Mouse (Mus musculus) left cerebral cortex, adult 6 months (tissue): ENCODE data around the gene Phldb3. TPM values are rescaled to one million over a fixed set of nuclear protein-coding genes. Genes with fewer than 3 reads are reported as not detected.

Source experiments
- long read RNA-seq, 2 experiments: library from polyadenylated mRNA; unstranded; transcript quantifications; one replicate each; pipeline ENCODE4 v2.0.0; 2019 to 2020
- polyA plus RNA-seq: library from polyadenylated mRNA; unstranded; fragments of <200 nt; fragmentation: Nextera tagmentation; gene quantifications from 2 replicates; pipeline ENCODE4 v1.2.3, GENCODE M21; 2021

Phldb3 gene
- polyA plus RNA-seq: not detected in 2 replicates
- long read RNA-seq, experiment 1, partial matches to known transcripts: 1 of 1 reads
- long read RNA-seq, experiment 1, other reads (novel, unspliced or antisense): 0 of 1 reads
- long read RNA-seq, experiment 2: 0 reads

GRCm38 (mm10) chr7:24610144-24610878 is at the start of gene Phldb3:
Gene Phldb3, plus strand, starts transcription at chr7:24610763.

DNA sequence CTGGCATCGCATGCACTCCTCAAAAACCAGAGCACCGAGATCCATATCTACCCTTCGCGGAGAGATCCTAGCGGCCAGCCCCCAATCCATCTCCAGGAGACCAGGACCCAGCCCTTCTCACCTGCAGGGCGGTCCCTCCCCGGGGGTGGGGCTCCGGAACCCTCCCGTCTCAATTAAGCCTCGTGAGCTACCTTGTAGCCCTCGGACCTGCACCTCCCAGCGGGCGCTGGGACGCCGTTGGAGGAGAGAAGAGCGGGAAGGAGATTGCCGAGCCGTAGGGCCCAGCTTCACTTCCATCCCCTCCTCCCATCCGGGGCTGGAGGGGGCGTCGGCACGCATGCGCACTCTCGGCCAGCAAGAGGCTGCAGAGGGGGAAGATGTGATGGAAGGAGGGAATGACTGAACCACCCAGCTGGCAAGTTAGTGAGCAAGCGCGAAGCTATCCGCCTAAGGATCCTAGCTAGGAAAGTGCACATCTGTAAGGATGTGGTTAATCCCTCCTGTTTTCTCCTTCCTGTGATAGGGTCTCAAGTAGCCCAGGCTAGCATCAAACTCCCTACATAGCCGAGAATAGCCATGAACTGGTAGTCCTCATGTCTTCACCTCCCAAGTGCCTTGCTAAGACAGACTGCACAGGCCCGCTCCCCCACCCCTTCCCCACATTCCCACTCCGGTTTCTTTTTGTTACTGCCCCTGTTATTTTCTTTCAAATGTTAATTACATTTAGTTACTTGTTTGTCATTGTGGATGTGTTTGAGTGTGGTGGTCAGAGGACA is 23.0 kb upstream of the Phldb3 start, which contains the start of the genes Ethe1 and Zfp575:
Ethe1 (plus strand) TSS at position 214 of the 776 bp plus-strand sequence.
Zfp575 (minus strand) TSS at position 312 of the 776 bp plus-strand sequence.

DNA sequence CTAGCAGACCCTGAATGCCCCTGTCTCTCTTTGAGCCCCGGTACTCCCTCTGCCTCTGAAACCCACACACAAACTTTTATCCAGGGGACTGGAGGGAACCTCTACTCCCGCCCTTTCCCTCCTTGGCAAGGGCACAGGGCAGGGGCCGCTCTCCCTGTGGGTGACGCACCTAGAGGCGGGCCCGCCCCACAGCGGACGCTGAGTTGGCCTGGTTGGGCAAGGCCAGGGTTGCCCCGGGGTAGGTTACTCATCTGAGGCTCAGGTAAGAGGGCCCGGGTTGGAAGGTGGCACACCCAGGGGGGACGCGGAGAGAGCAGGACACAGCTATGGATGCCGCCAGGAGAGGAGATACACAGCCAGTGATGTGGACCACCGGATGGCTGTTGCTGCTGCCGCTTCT is 25.7 kb downstream of the Phldb3 start, which contains the start of gene Lypd3:
Lypd3 (plus strand) TSS at position 287 of the 400 bp plus-strand sequence.

GRCm38 (mm10) chr7:24676575-24676974 is 66.0 kb downstream of the Phldb3 start, which contains the start of gene Tex101:
Gene Tex101, minus strand, starts transcription at chr7:24676675.

Other genes starting within 250 kb of the Phldb3 start
- gene Kcnn4, start 240.5 kb upstream of the Phldb3 start, polyA plus RNA-seq: 0.45 and 0.63 TPM in 2 replicates
- 15.3 and 22.7 TPM in 2 replicates for gene Smg9, start 211.1 kb upstream of the Phldb3 start, polyA plus RNA-seq
- 0.33 and 0.49 TPM in 2 replicates for gene Irgc1, start 158.5 kb upstream of the Phldb3 start, polyA plus RNA-seq
- gene Plaur, start 148.3 kb upstream of the Phldb3 start, polyA plus RNA-seq: 3.0 and 3.1 TPM in 2 replicates
- gene Cadm4, start 128.7 kb upstream of the Phldb3 start, polyA plus RNA-seq: 6.4 and 35.9 TPM in 2 replicates
- 108 and 111 TPM in 2 replicates for gene Zfp428, start 103.8 kb upstream of the Phldb3 start, polyA plus RNA-seq
- gene AC161166.1, start 98.3 kb upstream of the Phldb3 start, polyA plus RNA-seq: not detected in 2 replicates
- 11.2 and 13.6 TPM in 2 replicates for gene Irgq, start 80.1 kb upstream of the Phldb3 start, polyA plus RNA-seq
- not detected in 2 replicates for gene Pinlyp, start 64.6 kb upstream of the Phldb3 start, polyA plus RNA-seq
- 24.9 and 25.5 TPM in 2 replicates for gene Xrcc1, start 64.5 kb upstream of the Phldb3 start, polyA plus RNA-seq
- 30.8 and 34.3 TPM in 2 replicates for gene Ethe1, start 23.2 kb upstream of the Phldb3 start, polyA plus RNA-seq
- gene Zfp575, start 23.1 kb upstream of the Phldb3 start, polyA plus RNA-seq: 8.4 and 13.6 TPM in 2 replicates
- not detected in 2 replicates for gene Lypd3, start 25.8 kb downstream of the Phldb3 start, polyA plus RNA-seq
- not detected in 2 replicates for gene Tex101, start 65.9 kb downstream of the Phldb3 start, polyA plus RNA-seq
- gene BC049730, start 98.5 kb downstream of the Phldb3 start, polyA plus RNA-seq: not detected in 2 replicates
- gene Gm4763, start 116.1 kb downstream of the Phldb3 start, polyA plus RNA-seq: not detected in 2 replicates
- gene Cd177, start 149.5 kb downstream of the Phldb3 start, polyA plus RNA-seq: not detected in 2 replicates
- 0.28 TPM in 1 of 2 replicates, not detected in the other for gene Ceacam10, start 166.4 kb downstream of the Phldb3 start, polyA plus RNA-seq